Mouse (Mus musculus): Measurements from ENCODE around the gene Brix1. TPM values are rescaled to one million over a fixed set of nuclear protein-coding genes. Genes with fewer than 3 reads are reported as not detected.

Gene Brix1
- polyA plus RNA-seq, 1 experiment from 2014 or later, result 101 TPM

- Histone ChIP-seq H3K4me2 (replicated peaks) (no peak overlapping the region), H3K4me3 (no peak overlapping the region), H3K9me3 (no peaks in the 10 kb centered on the region), H3K9ac (no peak overlapping the region), H3K36me3 (peaks cover 32% of the 10 kb centered on the region; the same call in 1 of the 2 replicates), H3K27me3 (replicated peaks) (no peaks in the 10 kb centered on the region), H3K27ac (no peak overlapping the region), H3K4me1 (peaks cover 10% of the 10 kb centered on the region)
- no peak for ATAC-seq (ENCODE audit: low FRiP score, low read depth)
- 89% methylated on average over 5 of the region's 5 CpGs for WGBS
Measured at GRCm38 (mm10) chr15:10490101-10490500, 4.4 kb upstream of the Brix1 start.

DNA sequence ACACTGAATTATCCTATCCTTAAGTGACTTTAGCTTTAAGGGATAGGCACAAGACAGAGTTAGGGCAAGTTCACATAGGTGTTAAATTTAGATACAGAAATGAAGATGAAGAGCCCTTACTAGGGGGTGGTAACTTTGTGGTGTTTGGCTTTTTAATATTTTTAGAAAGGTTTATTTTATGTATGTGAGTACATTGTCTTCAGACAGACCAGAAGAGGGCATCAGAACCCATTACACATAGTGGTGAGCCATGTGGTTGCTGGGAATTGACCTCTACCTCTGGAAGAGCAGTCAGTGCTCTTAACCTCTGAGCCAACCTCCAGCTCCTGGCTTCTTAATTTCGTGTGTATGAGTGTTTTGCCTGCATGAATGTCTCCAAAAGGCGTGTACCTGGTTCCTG, 1.5 kb upstream of the Brix1 start:
- Histone ChIP-seq H3K27ac (no peak overlapping the region), H3K9me3 (no peaks in the 10 kb centered on the region), H3K4me1 (peaks cover 19% of the 10 kb centered on the region), H3K27me3 (replicated peaks) (no peaks in the 10 kb centered on the region), H3K36me3 (peaks cover 29% of the 10 kb centered on the region; the same call in 1 of the 2 replicates), H3K9ac (peak overlapping the region; percentile 21; the same call in 1 of the 2 replicates), H3K4me2 (replicated peaks) (peak overlapping the region; percentile 79), H3K4me3 (peak overlapping the region; percentile 13; the same call in 1 of the 2 replicates)
- no peak for ATAC-seq (ENCODE audit: low FRiP score, low read depth)
- 69% methylated on average over 2 of the region's 2 CpGs for WGBS

DNA sequence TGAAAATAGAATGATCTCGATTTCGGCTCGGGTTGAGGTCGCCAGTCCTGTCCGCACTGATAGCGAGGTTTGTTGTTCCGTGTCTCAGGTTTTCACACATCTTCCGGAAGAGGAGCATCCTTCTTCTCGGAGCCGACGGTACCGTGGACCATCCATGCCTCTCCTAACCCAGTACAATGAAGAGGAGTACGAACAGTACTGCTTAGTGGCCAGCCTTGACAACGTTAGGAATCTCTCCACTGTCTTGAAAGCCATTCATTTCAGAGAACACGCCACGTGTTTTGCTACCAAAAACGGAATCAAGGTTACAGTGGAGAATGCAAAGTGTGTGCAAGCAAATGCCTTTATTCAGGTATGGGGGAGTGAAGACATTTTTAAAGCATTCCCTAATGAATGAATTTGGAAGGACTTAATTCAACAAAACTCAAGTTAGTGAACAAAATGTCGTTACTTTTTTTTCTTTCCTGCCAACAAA, 655 bp upstream of the Brix1 start:
- WGBS, result under 1% methylated on average over 18 of the region's 18 CpGs
- Histone ChIP-seq H3K27me3 (replicated peaks) (no peaks in the 10 kb centered on the region), H3K4me2 (replicated peaks) (peak overlapping the region; percentile 79), H3K36me3 (peaks cover 30% of the 10 kb centered on the region), H3K4me1 (peaks cover 19% of the 10 kb centered on the region), H3K4me3 (peak overlapping the region; percentile 79), H3K9ac (peak overlapping the region; percentile 79), H3K27ac (no peak overlapping the region), H3K9me3 (no peaks in the 10 kb centered on the region)
- ATAC-seq (ENCODE audit: low FRiP score, low read depth), result peak; percentile 70

DNA sequence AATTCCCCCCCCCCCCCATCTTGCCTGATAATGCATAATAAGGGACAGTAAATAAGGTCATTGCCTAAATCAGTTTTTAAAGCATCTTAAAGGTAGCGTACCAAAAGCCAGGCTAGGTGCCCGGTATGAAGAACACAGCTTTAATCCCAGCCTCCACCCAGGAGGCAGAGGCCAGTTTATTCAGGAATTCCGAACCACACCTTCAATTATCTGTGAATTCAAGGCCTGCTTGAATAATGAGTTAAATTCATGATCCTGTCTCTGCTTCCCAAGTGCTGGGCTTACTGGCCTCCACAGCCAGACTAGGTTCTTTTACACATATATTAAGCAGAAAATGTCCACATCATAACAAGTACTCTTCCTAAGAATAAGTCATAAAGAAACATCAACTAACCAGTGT, 14.8 kb downstream of the Brix1 start:
- H3K4me1 ChIP-seq, result peaks cover 6% of the 10 kb centered on the region; the same call in 1 of the 2 replicates
- ATAC-seq (ENCODE audit: low FRiP score, low read depth), result no peak
- H3K4me2 ChIP-seq (replicated peaks), result peak overlapping the region; percentile 89
- H3K27me3 ChIP-seq (replicated peaks), result no peaks in the 10 kb centered on the region
- no peaks in the 10 kb centered on the region for H3K9me3 ChIP-seq
- peak overlapping the region; percentile 88 for H3K4me3 ChIP-seq
- peaks cover 10% of the 10 kb centered on the region for H3K36me3 ChIP-seq
- H3K9ac ChIP-seq, result no peak overlapping the region
- H3K27ac ChIP-seq, result no peak overlapping the region
- WGBS, result 28% methylated on average over 3 of the region's 3 CpGs

DNA sequence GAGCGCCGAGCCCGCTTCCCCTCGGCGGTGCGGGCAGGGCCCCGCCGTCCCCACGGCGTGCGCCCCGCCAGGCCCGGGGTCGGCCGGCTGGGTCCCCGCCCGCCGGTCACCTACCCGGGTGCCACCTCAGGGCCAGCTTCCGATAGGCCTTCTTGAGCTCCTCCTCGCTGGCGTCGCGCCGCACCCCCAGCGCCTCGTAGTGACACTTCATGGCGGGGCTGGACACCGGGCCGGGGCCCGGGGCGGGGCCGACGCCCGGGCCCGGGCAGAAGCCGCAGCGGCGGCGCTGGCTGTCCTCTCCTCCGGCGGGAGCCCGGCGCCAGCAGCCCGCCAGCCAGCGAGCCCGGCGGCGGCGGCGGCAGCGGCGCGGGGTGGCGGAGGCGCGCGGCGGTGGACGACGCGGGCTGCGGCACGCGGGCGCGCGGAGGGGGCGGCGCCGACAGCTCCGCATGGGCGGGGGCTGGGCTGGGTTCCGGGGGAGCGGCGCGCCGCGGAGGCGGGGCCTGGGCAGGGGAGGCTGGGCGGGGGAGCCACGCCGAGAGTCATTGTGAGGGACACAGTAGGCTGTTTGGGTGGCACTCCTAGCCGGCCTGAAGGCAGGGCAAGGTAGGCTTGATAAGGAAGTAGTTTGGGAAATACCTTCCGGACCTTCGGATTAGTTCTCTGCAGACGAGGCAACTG, 15.5 kb downstream of the Brix1 start, which contains the start of gene Dnajc21:
TSS of gene Dnajc21 (minus strand) at position 366 of the 681 bp plus-strand sequence.
- Histone ChIP-seq H3K27ac (peak within 1 kb of the TSS; percentile 59; the same call in 1 of the 2 replicates), H3K4me3 (peak within 1 kb of the TSS; percentile 88), H3K27me3 (replicated peaks) (no peaks in the 10 kb centered on the region), H3K9me3 (no peaks in the 10 kb centered on the region), H3K4me1 (peaks cover 6% of the 10 kb centered on the region; the same call in 1 of the 2 replicates), H3K4me2 (replicated peaks) (peak within 1 kb of the TSS; percentile 89), H3K9ac (peak within 1 kb of the TSS; percentile 86), H3K36me3 (peaks cover 3% of the 10 kb centered on the region)
- ATAC-seq (ENCODE audit: low FRiP score, low read depth), result peak; percentile 97
- WGBS, result under 1% methylated on average over 79 of the region's 87 CpGs

DNA sequence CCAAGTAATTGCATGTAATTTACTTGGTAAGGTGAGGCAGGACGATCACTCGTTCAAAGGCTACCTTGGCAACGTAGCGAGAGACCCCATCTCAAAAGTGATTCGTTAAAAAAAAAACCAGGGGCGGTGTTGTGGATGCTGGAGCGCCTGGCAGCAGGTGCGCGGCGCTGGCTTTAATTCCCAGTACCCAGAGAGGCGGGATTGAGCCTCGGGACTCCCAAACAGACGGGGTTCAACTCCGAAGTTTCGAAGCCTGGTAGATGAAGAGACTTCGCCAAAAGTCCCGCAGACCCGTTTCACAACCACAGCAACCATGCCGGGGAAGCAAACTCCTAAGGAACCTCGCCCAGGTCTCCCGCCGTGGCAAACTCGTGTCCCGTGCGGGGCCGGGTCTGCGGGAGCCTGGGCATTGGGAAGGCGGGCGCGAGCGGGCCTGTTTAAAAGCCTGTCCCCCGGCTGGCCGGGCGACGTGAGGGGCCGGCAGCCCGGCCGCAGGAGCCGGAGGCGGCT, 16.1 kb downstream of the Brix1 start:
- peak overlapping the region; percentile 59; the same call in 1 of the 2 replicates for H3K27ac ChIP-seq
- ATAC-seq (ENCODE audit: low FRiP score, low read depth), result peak; percentile 37
- no peaks in the 10 kb centered on the region for H3K27me3 ChIP-seq (replicated peaks)
- no peaks in the 10 kb centered on the region for H3K36me3 ChIP-seq
- 2% methylated on average over 36 of the region's 40 CpGs for WGBS
- H3K4me2 ChIP-seq (replicated peaks), result peak overlapping the region; percentile 89
- H3K9me3 ChIP-seq, result no peaks in the 10 kb centered on the region
- peak overlapping the region; percentile 86 for H3K9ac ChIP-seq
- peak overlapping the region; percentile 88 for H3K4me3 ChIP-seq
- H3K4me1 ChIP-seq, result peaks cover 6% of the 10 kb centered on the region; the same call in 1 of the 2 replicates

DNA sequence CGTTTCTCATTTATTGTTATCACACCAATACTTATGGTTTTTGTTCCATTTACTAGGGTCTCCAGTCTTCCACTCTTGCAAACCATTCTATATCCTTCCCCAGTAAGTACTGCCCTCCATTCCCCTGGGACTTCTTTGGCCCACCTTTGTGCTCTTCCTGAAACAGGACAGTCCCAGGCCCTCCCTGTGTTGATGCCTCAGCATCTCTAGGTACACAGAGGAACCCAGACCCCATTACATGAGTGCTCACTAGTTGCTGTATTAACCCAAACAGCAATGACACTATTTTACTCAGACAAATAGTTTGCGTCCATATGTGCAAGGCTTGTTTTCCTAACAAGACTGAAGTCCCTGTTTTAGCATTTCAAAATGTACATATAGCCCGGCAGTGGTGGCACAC, 17.0 kb downstream of the Brix1 start:
- no peak overlapping the region for H3K9ac ChIP-seq
- ATAC-seq (ENCODE audit: low FRiP score, low read depth), result no peak
- H3K27ac ChIP-seq, result no peak overlapping the region
- WGBS, result 85% methylated on average over 3 of the region's 3 CpGs
- H3K4me2 ChIP-seq (replicated peaks), result peak overlapping the region; percentile 89
- H3K4me1 ChIP-seq, result peaks cover 6% of the 10 kb centered on the region; the same call in 1 of the 2 replicates
- H3K36me3 ChIP-seq, result no peaks in the 10 kb centered on the region
- no peaks in the 10 kb centered on the region for H3K9me3 ChIP-seq
- no peaks in the 10 kb centered on the region for H3K27me3 ChIP-seq (replicated peaks)
- H3K4me3 ChIP-seq, result no peak overlapping the region

- Histone ChIP-seq H3K4me1 (peaks cover 6% of the 10 kb centered on the region; the same call in 1 of the 2 replicates), H3K4me2 (replicated peaks) (no peak overlapping the region), H3K27me3 (replicated peaks) (no peaks in the 10 kb centered on the region), H3K9ac (no peak overlapping the region), H3K36me3 (peaks cover 23% of the 10 kb centered on the region), H3K4me3 (no peak overlapping the region), H3K9me3 (no peaks in the 10 kb centered on the region), H3K27ac (no peak overlapping the region)
- WGBS, result 92% methylated on average over 3 of the region's 3 CpGs
- ATAC-seq (ENCODE audit: low FRiP score, low read depth), result no peak
Measured at GRCm38 (mm10) chr15:10464678-10465077, 21.1 kb downstream of the Brix1 start.

GRCm38 (mm10) chr15:10463555-10463954, 22.2 kb downstream of the Brix1 start:
- no peaks in the 10 kb centered on the region for H3K27me3 ChIP-seq (replicated peaks)
- ATAC-seq (ENCODE audit: low FRiP score, low read depth), result no peak
- WGBS, result 89% methylated on average over 5 of the region's 5 CpGs
- no peak overlapping the region for H3K4me3 ChIP-seq
- H3K4me1 ChIP-seq, result no peaks in the 10 kb centered on the region
- no peaks in the 10 kb centered on the region for H3K9me3 ChIP-seq
- peaks cover 31% of the 10 kb centered on the region for H3K36me3 ChIP-seq
- H3K4me2 ChIP-seq (replicated peaks), result no peak overlapping the region
- no peak overlapping the region for H3K27ac ChIP-seq
- H3K9ac ChIP-seq, result no peak overlapping the region

DNA sequence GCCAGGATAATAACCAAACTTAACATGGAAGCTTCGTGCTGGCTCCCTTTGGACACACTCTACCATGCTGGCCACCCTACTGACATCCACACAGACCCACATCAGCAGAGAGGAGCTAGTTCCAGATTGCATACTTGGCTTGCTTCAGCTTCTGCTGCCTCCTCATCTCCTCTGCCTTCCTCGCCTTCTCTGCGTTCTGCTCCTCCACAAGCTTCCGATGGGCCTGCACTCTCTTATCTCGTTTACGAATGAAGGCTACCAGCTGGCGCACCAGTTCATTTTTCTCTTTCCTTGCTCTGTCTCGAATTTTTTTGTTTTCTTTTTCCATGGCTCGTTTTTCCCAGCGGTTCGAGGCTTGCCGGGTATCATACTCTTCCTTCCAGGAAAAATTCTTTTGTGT, 24.8 kb downstream of the Brix1 start:
- 93% methylated on average over 12 of the region's 12 CpGs for WGBS
- Histone ChIP-seq H3K4me1 (no peaks in the 10 kb centered on the region), H3K9me3 (no peaks in the 10 kb centered on the region), H3K4me2 (replicated peaks) (no peak overlapping the region), H3K27me3 (replicated peaks) (no peaks in the 10 kb centered on the region), H3K27ac (no peak overlapping the region), H3K4me3 (no peak overlapping the region), H3K36me3 (peaks cover 51% of the 10 kb centered on the region), H3K9ac (no peak overlapping the region)
- no peak for ATAC-seq (ENCODE audit: low FRiP score, low read depth)

GRCm38 (mm10) chr15:10447102-10447501, 38.6 kb downstream of the Brix1 start:
- ATAC-seq (ENCODE audit: low FRiP score, low read depth), result no peak
- Histone ChIP-seq H3K27ac (no peak overlapping the region), H3K4me3 (no peak overlapping the region), H3K4me2 (replicated peaks) (no peak overlapping the region), H3K9ac (no peak overlapping the region), H3K36me3 (peaks cover 37% of the 10 kb centered on the region), H3K27me3 (replicated peaks) (no peaks in the 10 kb centered on the region), H3K4me1 (no peaks in the 10 kb centered on the region), H3K9me3 (no peaks in the 10 kb centered on the region)
- WGBS, result 88% methylated on average over 3 of the region's 3 CpGs

GRCm38 (mm10) chr15:10442275-10442674, 43.5 kb downstream of the Brix1 start:
- 90% methylated on average over 1 of the region's 1 CpGs for WGBS
- no peak overlapping the region for H3K9ac ChIP-seq
- ATAC-seq (ENCODE audit: low FRiP score, low read depth), result no peak
- H3K9me3 ChIP-seq, result no peaks in the 10 kb centered on the region
- no peak overlapping the region for H3K27ac ChIP-seq
- H3K36me3 ChIP-seq, result peaks cover 21% of the 10 kb centered on the region
- no peaks in the 10 kb centered on the region for H3K4me1 ChIP-seq
- H3K27me3 ChIP-seq (replicated peaks), result no peaks in the 10 kb centered on the region
- H3K4me2 ChIP-seq (replicated peaks), result no peak overlapping the region
- no peak overlapping the region for H3K4me3 ChIP-seq

All from neural tube, embryonic 12.5 days (tissue).